Mouse (Mus musculus) heart, adult 2 months (tissue): ENCODE results near the gene Aldh6a1. TPM values are rescaled to one million over a fixed set of nuclear protein-coding genes. Genes with fewer than 3 reads are reported as not detected.

Experiments used
- DNase-seq, 2 experiments: peaks; one replicate each; pipeline ENCODE4 v3.0.0; 2021
- H3K27ac ChIP-seq: fragments of 200-600 bp; 2 replicates; pipeline ENCODE4 v1.8.1; 2022
- H3K27me3 ChIP-seq: fragments of 200-500 bp; 2 replicates; pipeline ENCODE4 v1.6.1; 2012; ENCODE audit warnings: mild to moderate bottlenecking, low read length, inconsistent platforms, mixed read lengths; ENCODE audit not compliant: control insufficient read depth, insufficient read depth
- H3K36me3 ChIP-seq: fragments of 200-500 bp; 2 replicates; pipeline ENCODE4 v1.6.1; 2012; ENCODE audit warnings: low read length, inconsistent platforms; ENCODE audit not compliant: control insufficient read depth, insufficient read depth
- H3K4me1 ChIP-seq: fragments of 200-500 bp; 2 replicates; pipeline ENCODE4 v1.6.1; 2011; ENCODE audit warnings: low read length; ENCODE audit not compliant: control insufficient read depth, insufficient read depth
- H3K4me3 ChIP-seq: fragments of 200-600 bp; 2 replicates; pipeline ENCODE4 v1.8.1; 2022
- H3K79me2 ChIP-seq: fragments of 200-500 bp; replicated peaks from 2 replicates; pipeline ENCODE4 v1.6.1; 2012; ENCODE audit warnings: mild to moderate bottlenecking, inconsistent platforms, low read length, moderate library complexity, mixed read lengths; ENCODE audit not compliant: control insufficient read depth, insufficient read depth
- H3K9ac ChIP-seq: fragments of 200-500 bp; 2 replicates; pipeline ENCODE4 v1.6.1; 2012; ENCODE audit warnings: low read depth, mild to moderate bottlenecking, control low read depth, inconsistent platforms, low read length, mixed read lengths
- CTCF ChIP-seq: fragments of 200-600 bp; IDR thresholded peaks from 2 replicates; pipeline ENCODE4 v1.8.1; 2022; ENCODE audit warnings: antibody characterized with exemption, mild to moderate bottlenecking, moderate library complexity
- EP300 ChIP-seq: fragments of 200-500 bp; IDR thresholded peaks from 2 replicates; pipeline ENCODE4 v1.6.1; 2011; ENCODE audit warnings: low read depth, low read length, control low read depth; ENCODE audit not compliant: insufficient read depth
- POLR2A ChIP-seq: fragments of 200-500 bp; IDR thresholded peaks from 2 replicates; pipeline ENCODE4 v1.6.1; 2011; ENCODE audit warnings: mild to moderate bottlenecking, low read depth, low read length, control low read depth; ENCODE audit not compliant: insufficient read depth
- WGBS: fragments of 180-500 bp; shearing (Covaris S2); methylation state at CpG from one replicate; pipeline ENCODE4 v1.1.7; 2018; 5-methylcytosine and 5-hydroxymethylcytosine counted together
- intact Hi-C: fragments of 180-260 bp; cut with DNase I; formaldehyde crosslinking; loops from one replicate; pipeline ENCODE4 v1.15.1; 2025
- polyA plus RNA-seq: library from polyadenylated mRNA; depleted of rRNA; stranded (reverse); fragments of >200 nt; gene quantifications from 2 replicates; pipeline ENCODE4 v1.2.3, GENCODE M21; 2012; rRNA removed
- total RNA-seq, 2 experiments: library from RNA; stranded (reverse); gene quantifications; 2 replicates each; pipeline ENCODE4 v1.2.3; 2021

Aldh6a1 gene
- total and polyA plus RNA-seq, 3 experiments: 83.5 to 236 (median 189) TPM

DNA sequence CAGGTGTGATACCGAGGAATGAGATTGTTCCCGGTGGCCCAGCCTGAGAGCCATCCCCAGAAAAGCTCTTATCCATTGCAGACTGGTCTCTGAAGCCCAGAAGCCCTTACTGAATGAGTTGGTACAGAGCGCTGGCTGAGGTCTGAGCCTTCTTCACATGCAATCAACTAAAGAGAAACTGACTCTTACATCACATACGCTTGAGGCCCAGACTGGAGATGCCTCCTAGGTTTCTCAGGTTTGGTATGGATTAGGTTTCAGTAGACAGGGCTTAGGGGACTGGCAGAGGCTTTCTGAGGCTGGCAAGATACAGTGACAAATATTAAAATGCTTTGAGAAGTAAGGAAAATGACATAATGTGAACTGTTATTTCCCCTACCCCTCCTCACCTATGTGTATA lies 65.4 kb downstream of the Aldh6a1 start:
- no peak for DNase-seq
- no peak for TF ChIP-seq POLR2A
- TF ChIP-seq CTCF: no peak
- no peak for TF ChIP-seq EP300
- intact Hi-C loops: no loop called here
- peaks cover 5% of the 10 kb centered on the region for H3K4me1 ChIP-seq
- no peaks in the 10 kb centered on the region for H3K27me3 ChIP-seq
- no peaks in the 10 kb centered on the region; the same call in none of the 2 replicates for H3K36me3 ChIP-seq
- no peak overlapping the region for H3K4me3 ChIP-seq
- H3K27ac ChIP-seq: peak overlapping the region; percentile 76
- no peak overlapping the region for H3K9ac ChIP-seq
- WGBS: 80% methylated on average over 4 of the region's 4 CpGs
- no peaks in the 10 kb centered on the region for H3K79me2 ChIP-seq

DNA sequence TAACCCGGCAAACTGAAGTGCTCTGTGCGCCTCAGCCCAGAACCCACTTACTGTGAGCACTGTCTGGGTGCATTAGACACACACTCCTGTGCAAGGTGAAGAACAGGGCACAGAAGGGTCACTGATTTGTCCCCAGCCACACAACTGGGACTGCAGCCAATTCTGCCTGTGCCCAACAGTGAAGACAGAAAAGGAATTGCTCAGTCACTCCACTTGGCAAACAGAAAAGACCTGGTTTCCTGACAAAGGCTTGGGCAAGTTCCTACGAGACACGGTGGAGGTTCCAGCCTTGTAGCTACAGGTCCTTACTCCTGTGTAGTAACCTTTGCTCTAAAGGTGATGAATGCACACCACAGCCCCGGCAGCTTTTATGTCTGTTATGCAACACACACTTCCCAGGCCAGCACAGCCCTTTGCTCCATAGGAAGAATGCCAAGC lies 66.1 kb downstream of the Aldh6a1 start:
- Histone ChIP-seq H3K36me3 (no peaks in the 10 kb centered on the region; the same call in none of the 2 replicates), H3K4me1 (peaks cover 5% of the 10 kb centered on the region), H3K27me3 (no peaks in the 10 kb centered on the region), H3K79me2 (no peaks in the 10 kb centered on the region), H3K4me3 (no peak overlapping the region), H3K9ac (no peak overlapping the region), H3K27ac (peak overlapping the region; percentile 76)
- intact Hi-C loops: no loop called here
- no peak for TF ChIP-seq POLR2A
- 0 out of 2 replicates have a peak, but pooled peaks have one; percentile 29 for TF ChIP-seq EP300
- TF ChIP-seq CTCF: no peak
- 40% methylated on average over 5 of the region's 5 CpGs for WGBS
- DNase-seq: peak; percentile 51 to 78

DNA sequence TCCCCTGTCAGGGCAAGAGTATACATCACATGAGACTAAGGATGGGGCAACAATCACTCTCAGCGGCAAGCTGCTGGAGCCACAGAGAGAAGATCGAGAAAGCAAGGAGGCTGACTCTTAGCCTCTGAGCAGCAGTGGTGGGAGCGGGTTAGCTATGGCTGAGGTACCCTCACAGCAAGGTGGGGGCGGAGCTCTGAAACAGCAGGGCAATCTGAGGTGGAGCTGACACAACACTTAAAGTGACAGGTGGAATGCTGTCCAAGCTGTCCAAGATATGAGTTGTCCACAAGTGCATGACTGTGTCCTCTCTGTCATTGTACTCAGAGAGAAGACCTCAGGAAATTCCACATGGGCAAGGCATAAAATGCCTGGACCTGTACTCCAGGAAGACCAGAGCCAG lies 68.4 kb downstream of the Aldh6a1 start:
- H3K4me1 ChIP-seq: peaks cover 2% of the 10 kb centered on the region; the same call in 1 of the 2 replicates
- peak; percentile 78 for TF ChIP-seq POLR2A
- TF ChIP-seq EP300: peak; percentile 89
- no peak for TF ChIP-seq CTCF
- H3K27me3 ChIP-seq: no peaks in the 10 kb centered on the region
- peak overlapping the region; percentile 58 for H3K27ac ChIP-seq
- intact Hi-C loops: no loop called here
- no peaks in the 10 kb centered on the region; the same call in none of the 2 replicates for H3K36me3 ChIP-seq
- 64% methylated on average over 4 of the region's 4 CpGs for WGBS
- peak overlapping the region; percentile 49 for H3K9ac ChIP-seq
- DNase-seq: peak in 1 of 2 experiments; percentile 33
- H3K79me2 ChIP-seq: no peaks in the 10 kb centered on the region
- H3K4me3 ChIP-seq: peak overlapping the region; percentile 31

Other genes with a start within 250 kb of the Aldh6a1 start
- 10 to 100 TPM; 12.3 to 14.7 TPM for gene Elmsan1, start 232.1 kb downstream of the Aldh6a1 start, total RNA-seq
- 8.1 and 8.4 TPM in 2 replicates for gene Elmsan1, start 232.1 kb downstream of the Aldh6a1 start, polyA plus RNA-seq
- gene Ptgr2, start 165.8 kb downstream of the Aldh6a1 start, total RNA-seq: 100 to 1,000 TPM; 222 to 248 TPM
- 59.4 and 143 TPM in 2 replicates for gene Ptgr2, start 165.8 kb downstream of the Aldh6a1 start, polyA plus RNA-seq
- gene Zfp410, start 134.2 kb downstream of the Aldh6a1 start, total RNA-seq: 10 to 100 TPM; 18.8 to 20.9 TPM
- gene Zfp410, start 134.2 kb downstream of the Aldh6a1 start, polyA plus RNA-seq: 18.4 and 30.3 TPM in 2 replicates
- gene Coq6, start 89.3 kb downstream of the Aldh6a1 start, total RNA-seq: 100 to 1,000 TPM in 1 of 2 experiments, 10 to 100 TPM in 1; 91.8 to 102 TPM
- 104 and 119 TPM in 2 replicates for gene Coq6, start 89.3 kb downstream of the Aldh6a1 start, polyA plus RNA-seq
- 10 to 100 TPM in 1 of 2 experiments, 1 to 10 TPM in 1; 9.8 to 13.2 TPM for gene Fam161b, start 89.2 kb downstream of the Aldh6a1 start, total RNA-seq
- 4.1 and 6.8 TPM in 2 replicates for gene Fam161b, start 89.2 kb downstream of the Aldh6a1 start, polyA plus RNA-seq
- gene Entpd5, start 42.0 kb downstream of the Aldh6a1 start, total RNA-seq: 10 to 100 TPM; 64.9 to 68.9 TPM
- 38.6 and 88.3 TPM in 2 replicates for gene Entpd5, start 42.0 kb downstream of the Aldh6a1 start, polyA plus RNA-seq
- 1 to 10 TPM; 1.7 to 2.0 TPM for gene Bbof1, start 41.9 kb downstream of the Aldh6a1 start, total RNA-seq
- gene Bbof1, start 41.9 kb downstream of the Aldh6a1 start, polyA plus RNA-seq: 0.31 and 0.59 TPM in 2 replicates
- 10 to 100 TPM in 1 of 2 experiments, 1 to 10 TPM in 1; 8.4 to 11.7 TPM for gene Rnf113a2, start 33.8 kb downstream of the Aldh6a1 start, total RNA-seq
- gene Rnf113a2, start 33.8 kb downstream of the Aldh6a1 start, polyA plus RNA-seq: 3.7 and 6.6 TPM in 2 replicates
- gene Lin52, start 418 bp upstream of the Aldh6a1 start, total RNA-seq: 10 to 100 TPM in 1 of 2 experiments, 1 to 10 TPM in 1; 7.8 to 12.4 TPM
- gene Lin52, start 418 bp upstream of the Aldh6a1 start, polyA plus RNA-seq: 16.5 and 30.6 TPM in 2 replicates
- gene Vsx2, start 118.8 kb upstream of the Aldh6a1 start, total RNA-seq: not detected
- gene Vsx2, start 118.8 kb upstream of the Aldh6a1 start, polyA plus RNA-seq: not detected in 2 replicates
- gene Abcd4, start 166.4 kb upstream of the Aldh6a1 start, total RNA-seq: 1 to 10 TPM; 5.3 to 5.8 TPM
- 15.4 and 18.0 TPM in 2 replicates for gene Abcd4, start 166.4 kb upstream of the Aldh6a1 start, polyA plus RNA-seq
- gene Vrtn, start 190.0 kb upstream of the Aldh6a1 start, total RNA-seq: not detected
- gene Vrtn, start 190.0 kb upstream of the Aldh6a1 start, polyA plus RNA-seq: not detected in 2 replicates
- gene Syndig1l, start 247.8 kb upstream of the Aldh6a1 start, total RNA-seq: not detected
- not detected in 2 replicates for gene Syndig1l, start 247.8 kb upstream of the Aldh6a1 start, polyA plus RNA-seq